Mouse (Mus musculus) pancreas, adult 10 weeks (tissue): Measurements from ENCODE around the gene Zpbp. TPM values are rescaled to one million over a fixed set of nuclear protein-coding genes. Genes with fewer than 3 reads are reported as not detected.

ENCODE experiments used
- polyA plus RNA-seq: library from polyadenylated mRNA; stranded (reverse); fragments of 350-450 nt; fragmentation: Illumina TruSeq; extraction: RNeasy Lipid Tissue Mini Kit (QIAGEN cat#74804); gene quantifications from one replicate; pipeline ENCODE4 v1.2.3, GENCODE M21; 2015; ENCODE audit warnings: low read depth, low replicate concordance; ENCODE audit not compliant: insufficient read depth

Zpbp gene
- polyA plus RNA-seq: not detected

GRCm38 (mm10) chr11:11461635-11462560 is at the start of gene Zpbp, which contains the start of gene Spata48:
TSS of gene Zpbp (minus strand) at chr11:11462408.
TSS of gene Spata48 (plus strand) at chr11:11462094.

Other genes with a start within 250 kb of the Zpbp start
- not detected for gene Spata48, start 314 bp downstream of the Zpbp start, polyA plus RNA-seq
- not detected for gene 4930512M02Rik, start 165.4 kb upstream of the Zpbp start, polyA plus RNA-seq
- gene Ikzf1, start 222.6 kb upstream of the Zpbp start, polyA plus RNA-seq: 0.61 TPM